Mouse (Mus musculus) kidney, embryonic 14.5 days (tissue): ENCODE measurements at regions not wholly inside any gene's neighbourhood (a gene's known extent, or its start where the extent isn't known, plus 50 kb on each side); places are given as distances from the start of the nearest gene placed in this dataset.

Source experiments
- ATAC-seq: fragments of 200-750 bp; cut with Nextera tagmentation; 2 replicates; pipeline ENCODE4 v1.8.0; 2017; ENCODE audit warnings: moderate number of reproducible peaks, mild to moderate bottlenecking, moderate TSS enrichment, moderate library complexity; ENCODE audit not compliant: low FRiP score, low TSS enrichment
- H3K27ac ChIP-seq: fragments of 300-500 bp; sonication (generic); 2 replicates; pipeline ENCODE4 v1.5.1; 2014; ENCODE audit warnings: low read depth, mild to moderate bottlenecking, low read length, moderate library complexity, mixed read lengths
- H3K27me3 ChIP-seq: fragments of 300-500 bp; sonication (generic); 2 replicates; pipeline ENCODE4 v1.6.1; 2014; ENCODE audit warnings: mild to moderate bottlenecking, low read length; ENCODE audit not compliant: control insufficient read depth, insufficient read depth
- H3K36me3 ChIP-seq: fragments of 300-500 bp; sonication (generic); 2 replicates; pipeline ENCODE4 v1.6.1; 2014; ENCODE audit warnings: low read length, mixed read lengths; ENCODE audit not compliant: control insufficient read depth, insufficient read depth
- H3K4me1 ChIP-seq: fragments of 300-500 bp; sonication (generic); 2 replicates; pipeline ENCODE4 v1.6.1; 2014; ENCODE audit warnings: low read length, mixed read lengths; ENCODE audit not compliant: control insufficient read depth, insufficient read depth
- H3K4me2 ChIP-seq: fragments of 300-500 bp; sonication (generic); replicated peaks from 2 replicates; pipeline ENCODE4 v1.6.1; 2014; ENCODE audit warnings: low read depth, mild to moderate bottlenecking, low read length
- H3K4me3 ChIP-seq: fragments of 300-500 bp; sonication (generic); 2 replicates; pipeline ENCODE4 v1.5.1; 2014; ENCODE audit warnings: mild to moderate bottlenecking, low read length
- H3K9ac ChIP-seq: fragments of 300-500 bp; sonication (generic); 2 replicates; pipeline ENCODE4 v1.6.1; 2014; ENCODE audit warnings: low read depth, mild to moderate bottlenecking, low read length, moderate library complexity
- H3K9me3 ChIP-seq: fragments of 300-500 bp; sonication (generic); 2 replicates; pipeline ENCODE4 v1.6.1; 2016; ENCODE audit warnings: low read length; ENCODE audit not compliant: control insufficient read depth
- WGBS: fragments of 180-500 bp; shearing (Covaris S2); extraction: QIAGEN DNeasy Blood & Tissue Kit; methylation state at CpG from one replicate; pipeline ENCODE4 v1.1.7; 2014; 5-methylcytosine and 5-hydroxymethylcytosine counted together

DNA sequence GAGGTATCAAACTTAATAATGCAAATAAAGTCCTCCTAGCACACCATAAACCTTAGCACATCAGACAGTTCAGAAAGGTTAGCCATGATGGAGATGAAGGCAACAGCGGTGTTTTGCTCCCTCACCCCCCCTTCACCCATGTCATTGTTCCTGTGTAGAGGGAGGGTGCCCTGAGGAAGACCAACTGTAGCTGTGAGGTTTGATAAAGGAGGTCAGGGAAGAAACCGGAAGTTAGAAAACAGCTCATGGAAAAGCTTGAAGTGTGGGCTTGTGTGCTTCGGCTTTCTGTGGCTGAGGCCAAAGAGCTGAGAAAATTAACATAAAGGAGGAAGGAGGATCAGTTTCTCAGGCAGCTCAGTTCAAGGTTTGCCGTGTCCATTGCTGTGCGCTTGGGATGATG, 111.3 kb upstream of the Adra1b start:
- no peaks in the 10 kb centered on the region for H3K27me3 ChIP-seq
- ATAC-seq, result no peak

DNA sequence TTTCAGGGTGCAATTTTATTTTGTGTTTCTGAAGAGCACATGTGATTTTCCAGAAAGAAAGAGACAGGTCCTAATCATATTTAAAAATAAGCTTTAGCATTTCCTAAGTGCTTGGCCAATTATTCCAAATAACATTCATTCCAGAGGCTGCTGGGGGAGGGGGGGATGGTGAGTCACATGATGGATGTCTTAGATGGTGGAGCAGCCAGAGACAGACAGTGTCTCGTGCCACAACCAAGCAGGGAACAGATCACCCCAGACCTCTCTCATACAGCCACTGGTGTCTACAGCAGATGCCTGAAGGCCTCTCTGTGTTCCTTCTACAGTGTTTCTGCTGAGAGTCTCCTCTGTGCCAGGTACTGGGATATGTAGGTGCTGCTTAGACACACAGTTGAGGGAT, 112.8 kb upstream of the Adra1b start:
- WGBS, result 42% methylated on average over 1 of the region's 1 CpGs
- no peak overlapping the region for H3K4me2 ChIP-seq
- H3K4me3 ChIP-seq, result no peak overlapping the region
- no peaks in the 10 kb centered on the region for H3K36me3 ChIP-seq
- H3K4me1 ChIP-seq, result no peaks in the 10 kb centered on the region
- no peaks in the 10 kb centered on the region for H3K27me3 ChIP-seq
- H3K9me3 ChIP-seq, result no peaks in the 10 kb centered on the region
- no peak overlapping the region for H3K27ac ChIP-seq
- ATAC-seq, result no peak
- no peak overlapping the region for H3K9ac ChIP-seq

More for the DNA sequence above, 111.3 kb upstream of the Adra1b start:
- Histone ChIP-seq H3K4me2 (no peak overlapping the region), H3K4me3 (no peak overlapping the region), H3K9me3 (no peaks in the 10 kb centered on the region), H3K9ac (no peak overlapping the region), H3K36me3 (no peaks in the 10 kb centered on the region), H3K27ac (no peak overlapping the region), H3K4me1 (no peaks in the 10 kb centered on the region)
- WGBS, result 78% methylated on average over 5 of the region's 5 CpGs

DNA sequence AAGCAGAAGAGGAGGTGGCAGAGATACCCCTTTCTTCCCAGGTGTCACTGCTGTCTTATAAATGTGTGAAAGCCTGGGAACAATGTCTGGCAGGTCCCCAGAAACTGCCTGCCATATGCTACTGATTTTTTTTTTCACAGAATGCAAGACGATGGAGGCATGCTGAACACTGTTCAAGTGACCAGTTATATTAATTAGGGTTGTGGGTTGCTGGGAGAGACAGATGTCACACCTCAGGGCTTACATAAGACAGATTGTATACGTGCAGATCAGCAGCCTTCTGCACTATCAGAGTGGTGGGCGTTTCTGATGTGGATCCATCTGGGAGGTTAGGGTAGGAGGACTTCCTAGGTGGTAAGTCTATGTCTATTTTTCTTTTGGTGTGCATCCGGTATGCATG, 120.6 kb upstream of the Adra1b start:
- Histone ChIP-seq H3K4me3 (no peak overlapping the region), H3K27ac (no peak overlapping the region), H3K27me3 (no peaks in the 10 kb centered on the region), H3K4me1 (no peaks in the 10 kb centered on the region), H3K4me2 (no peak overlapping the region), H3K9me3 (no peaks in the 10 kb centered on the region), H3K9ac (no peak overlapping the region), H3K36me3 (no peaks in the 10 kb centered on the region)
- ATAC-seq, result no peak
- WGBS, result 68% methylated on average over 4 of the region's 4 CpGs

DNA sequence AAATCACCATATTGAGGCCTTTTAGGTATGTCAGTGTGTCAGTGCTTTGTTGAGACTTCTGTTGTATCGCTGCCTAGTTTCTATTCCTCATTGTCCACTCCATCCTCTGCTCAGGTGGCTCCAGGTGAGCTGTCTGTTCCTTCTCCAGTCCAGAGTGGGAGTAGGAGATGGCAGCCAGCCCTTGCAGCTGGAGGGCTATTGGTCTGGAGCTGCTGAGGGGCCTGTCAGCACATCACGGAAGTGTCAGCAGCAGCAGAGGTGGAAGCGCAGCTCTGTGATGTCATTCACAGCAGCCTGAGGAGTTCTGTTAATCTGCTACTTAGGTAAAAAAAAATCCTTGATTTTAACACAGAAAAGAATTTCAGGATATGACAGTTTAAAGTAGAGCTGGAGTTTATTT, 126.0 kb upstream of the Adra1b start:
- no peak overlapping the region for H3K4me3 ChIP-seq
- H3K4me2 ChIP-seq, result no peak overlapping the region
- no peaks in the 10 kb centered on the region for H3K9me3 ChIP-seq
- no peak overlapping the region for H3K9ac ChIP-seq
- WGBS, result 77% methylated on average over 3 of the region's 3 CpGs
- H3K4me1 ChIP-seq, result no peaks in the 10 kb centered on the region
- H3K27ac ChIP-seq, result no peak overlapping the region
- no peaks in the 10 kb centered on the region for H3K36me3 ChIP-seq
- no peak for ATAC-seq
- no peaks in the 10 kb centered on the region for H3K27me3 ChIP-seq

DNA sequence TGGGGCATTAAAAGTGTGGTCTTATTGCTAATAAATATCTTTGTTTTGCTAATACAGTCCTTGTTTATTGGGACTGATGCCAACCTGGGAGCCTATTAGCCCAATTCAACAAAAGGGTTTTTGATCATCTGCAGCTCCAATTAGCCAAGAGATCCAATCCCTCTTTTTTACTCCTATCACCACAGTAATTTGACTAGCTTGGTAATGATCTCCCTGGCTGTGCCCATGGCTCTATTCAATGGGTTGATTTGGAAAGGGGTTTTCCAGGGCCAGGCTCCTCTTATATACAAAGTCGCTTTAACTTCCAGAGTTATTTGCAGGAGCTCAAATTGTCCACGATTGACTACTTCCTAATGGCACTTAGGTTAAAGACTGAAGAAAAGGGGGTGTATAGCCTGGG, 145.1 kb upstream of the Adra1b start:
- Histone ChIP-seq H3K27ac (no peak overlapping the region), H3K4me2 (no peak overlapping the region), H3K36me3 (no peaks in the 10 kb centered on the region), H3K4me3 (no peak overlapping the region), H3K9ac (no peak overlapping the region), H3K9me3 (no peaks in the 10 kb centered on the region), H3K27me3 (no peaks in the 10 kb centered on the region), H3K4me1 (no peaks in the 10 kb centered on the region)
- ATAC-seq, result no peak
- WGBS, result 13% methylated on average over 2 of the region's 2 CpGs

DNA sequence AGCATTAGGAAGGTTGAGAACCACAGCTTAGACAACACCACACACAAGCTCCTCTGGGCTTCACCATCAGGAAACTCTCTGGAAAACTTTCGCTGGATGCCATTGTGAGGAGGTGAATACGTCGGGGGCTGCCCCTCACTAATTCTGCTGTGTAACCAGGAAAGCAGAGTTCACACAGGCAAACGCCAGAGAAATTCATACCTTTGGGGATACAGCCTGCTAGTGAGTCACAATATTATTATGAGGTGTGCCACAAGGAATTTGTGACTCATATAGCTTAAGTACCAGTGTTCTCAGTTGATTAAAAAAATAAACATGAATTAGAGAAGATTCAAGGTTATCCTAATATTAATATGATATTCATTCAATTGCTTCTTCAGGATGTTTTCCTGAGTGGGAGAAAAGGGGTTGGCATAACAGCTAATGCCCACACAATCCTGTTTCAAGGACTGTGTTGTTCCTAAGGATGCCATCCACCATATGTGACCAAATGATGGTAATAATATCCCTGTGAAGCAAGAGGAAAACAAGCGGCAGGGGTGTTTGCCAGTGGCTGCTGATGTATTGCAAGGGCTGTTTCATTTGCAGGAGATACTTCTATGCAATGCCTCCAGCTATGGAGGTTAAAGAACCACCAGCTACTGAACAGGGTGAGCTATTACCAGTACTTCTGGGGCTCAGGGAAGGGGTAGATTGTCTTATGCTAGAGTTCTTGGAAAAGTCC, 148.4 kb upstream of the Adra1b start:
- Histone ChIP-seq H3K36me3 (no peaks in the 10 kb centered on the region), H3K27me3 (no peaks in the 10 kb centered on the region), H3K27ac (no peak overlapping the region), H3K4me1 (no peaks in the 10 kb centered on the region), H3K4me2 (no peak overlapping the region), H3K9ac (no peak overlapping the region), H3K9me3 (no peaks in the 10 kb centered on the region), H3K4me3 (no peak overlapping the region)
- no peak for ATAC-seq
- WGBS, result 72% methylated on average over 5 of the region's 5 CpGs

GRCm38 (mm10) chr11:44052481-44052880, 151.5 kb upstream of the Adra1b start:
- H3K9me3 ChIP-seq, result no peaks in the 10 kb centered on the region
- no peak overlapping the region for H3K9ac ChIP-seq
- WGBS, result 86% methylated on average over 5 of the region's 5 CpGs
- no peak overlapping the region for H3K4me3 ChIP-seq
- no peaks in the 10 kb centered on the region for H3K27me3 ChIP-seq
- no peak for ATAC-seq
- no peak overlapping the region for H3K27ac ChIP-seq
- H3K4me1 ChIP-seq, result no peaks in the 10 kb centered on the region
- no peaks in the 10 kb centered on the region for H3K36me3 ChIP-seq
- H3K4me2 ChIP-seq, result no peak overlapping the region

- Histone ChIP-seq H3K9me3 (no peaks in the 10 kb centered on the region), H3K27me3 (no peaks in the 10 kb centered on the region), H3K9ac (no peak overlapping the region), H3K4me2 (no peak overlapping the region), H3K4me1 (no peaks in the 10 kb centered on the region), H3K27ac (no peak overlapping the region), H3K4me3 (no peak overlapping the region), H3K36me3 (no peaks in the 10 kb centered on the region)
- no peak for ATAC-seq
- WGBS, result 90% methylated on average over 1 of the region's 1 CpGs
Observed at GRCm38 (mm10) chr11:44062446-44062845, 161.4 kb upstream of the Adra1b start.

GRCm38 (mm10) chr11:44066176-44066575, 165.2 kb upstream of the Adra1b start:
- 86% methylated on average over 2 of the region's 2 CpGs for WGBS
- Histone ChIP-seq H3K4me1 (no peaks in the 10 kb centered on the region), H3K4me3 (no peak overlapping the region), H3K9me3 (no peaks in the 10 kb centered on the region), H3K9ac (no peak overlapping the region), H3K36me3 (no peaks in the 10 kb centered on the region), H3K27ac (no peak overlapping the region), H3K27me3 (no peaks in the 10 kb centered on the region), H3K4me2 (no peak overlapping the region)
- ATAC-seq, result no peak
